Mouse (Mus musculus) 3134 (cell line): ENCODE measurements around the gene Mcee.

Experiments used
- DNase-seq: peaks from one replicate; pipeline ENCODE4 v3.0.0-alpha.2; 2011; ENCODE audit warnings: low spot score; ENCODE audit not compliant: insufficient read length; ENCODE audit errors: extremely low read depth

The Mcee gene

GRCm38 (mm10) chr7:64424861-64425260 lies 32.5 kb downstream of the Mcee start:
- DNase-seq = no peak

- no peak for DNase-seq
Measured at GRCm38 (mm10) chr7:64439595-64440518, 47.5 kb downstream of the Mcee start.

GRCm38 (mm10) chr7:64440519-64440918 lies 48.1 kb downstream of the Mcee start:
- DNase-seq = no peak

GRCm38 (mm10) chr7:64450631-64451030 lies 58.2 kb downstream of the Mcee start:
- DNase-seq = no peak

DNA sequence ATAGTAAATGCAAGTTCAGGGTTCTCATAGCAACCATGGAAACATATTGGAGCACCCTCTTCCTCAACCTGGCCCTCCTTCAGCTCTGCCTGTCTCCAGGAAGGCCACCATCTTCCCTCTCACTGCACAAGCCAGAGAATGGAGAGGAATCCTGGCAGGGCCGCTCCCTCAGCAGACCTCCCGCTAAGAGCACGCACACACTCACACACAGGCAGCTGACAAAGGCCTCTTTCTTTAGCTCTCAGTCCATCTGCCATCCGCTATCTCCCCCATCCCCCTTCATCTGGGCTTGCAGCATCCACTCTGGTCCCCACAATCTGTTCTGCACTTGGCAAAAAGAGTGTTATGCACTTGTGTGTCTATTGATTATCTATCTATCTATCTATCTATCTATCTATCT lies 59.0 kb downstream of the Mcee start:
- no peak for DNase-seq

DNA sequence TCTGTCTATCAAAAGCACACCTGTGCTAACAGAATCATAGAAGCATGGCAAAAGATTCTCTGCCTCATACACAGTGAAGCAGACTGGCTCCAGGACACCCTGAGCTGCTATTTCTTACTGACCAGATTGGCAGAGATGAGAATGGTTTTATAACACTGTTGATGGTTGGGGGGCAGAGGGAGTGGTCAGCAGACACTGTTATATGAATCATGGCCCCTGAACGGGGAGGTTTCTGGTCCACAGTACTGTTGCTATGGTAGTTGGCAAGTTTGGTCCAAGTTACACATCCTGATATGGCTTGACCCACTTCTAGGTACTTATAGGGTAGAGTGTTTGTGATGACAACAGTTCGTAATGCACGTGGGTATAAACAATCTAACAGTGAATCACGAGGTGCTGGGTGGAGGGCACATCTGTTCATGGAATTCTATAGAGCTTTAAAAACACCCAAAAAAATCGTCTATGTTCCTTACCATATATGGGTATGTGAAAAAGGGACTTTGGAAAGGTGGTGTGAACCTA lies 59.5 kb downstream of the Mcee start:
- no peak for DNase-seq

DNA sequence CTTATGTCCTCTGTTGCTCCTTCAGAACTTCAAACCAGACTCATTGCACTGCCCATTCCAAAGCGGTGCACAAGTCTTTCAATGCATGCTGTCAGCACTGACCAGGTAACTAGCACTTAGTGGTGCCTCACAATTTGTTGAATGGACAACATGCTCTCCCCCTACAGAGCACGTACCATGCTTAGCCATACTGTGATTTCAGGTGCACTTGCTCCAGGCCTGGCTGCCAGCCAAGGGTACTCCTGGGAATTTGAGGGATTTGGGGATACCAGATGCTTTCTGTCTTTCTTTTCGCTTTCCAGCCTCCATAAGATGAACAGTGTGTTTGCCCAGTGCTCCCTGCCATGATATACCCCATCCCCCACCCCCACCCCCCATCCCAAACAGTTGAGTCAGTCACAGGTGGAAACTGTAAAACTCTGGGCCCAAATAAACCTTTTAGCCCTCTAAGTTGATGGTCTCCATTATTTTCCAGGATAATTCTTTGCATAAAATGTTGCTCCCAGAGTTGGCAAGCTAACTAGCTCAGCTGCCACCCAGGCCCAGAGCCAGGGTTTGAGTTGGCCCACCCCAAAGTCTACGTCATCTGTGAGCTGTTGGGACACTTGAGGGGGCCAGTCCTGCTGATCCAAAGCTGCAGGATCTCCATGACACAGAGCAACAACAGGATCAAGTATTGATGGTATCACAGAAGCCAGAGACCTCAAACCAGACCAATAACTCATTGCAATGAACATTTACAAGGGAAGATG lies 60.2 kb downstream of the Mcee start:
- no peak for DNase-seq

- DNase-seq = no peak
Measured at GRCm38 (mm10) chr7:64456176-64456575, 63.8 kb downstream of the Mcee start.

GRCm38 (mm10) chr7:64456676-64457075 lies 64.3 kb downstream of the Mcee start:
- DNase-seq = no peak

- DNase-seq = no peak
Measured at GRCm38 (mm10) chr7:64457811-64458210, 65.4 kb downstream of the Mcee start.
